Mouse (Mus musculus) frontal cortex, adult 2 months (tissue): Measurements from ENCODE around the gene Gphn. TPM values are rescaled to one million over a fixed set of nuclear protein-coding genes. Genes with fewer than 3 reads are reported as not detected.
"Not testable (repeated sequence)": the region's sequence is repeated elsewhere in the genome, so short reads cannot be mapped to it uniquely, and the experiment has no call there.

Experiments used
- DNase-seq, 2 experiments: peaks; one replicate each; pipeline ENCODE4 v3.0.0; 2022; ENCODE audit warnings: low spot score in 1 of 2; ENCODE audit errors: extremely low spot score in 1 of 2
- polyA plus RNA-seq: library from polyadenylated mRNA; depleted of rRNA; stranded (reverse); fragments of >200 nt; gene quantifications from 2 replicates; pipeline ENCODE4 v1.2.3, GENCODE M21; 2012

The Gphn gene
- polyA plus RNA-seq, 1 experiment = 69.0 TPM

- no peak for DNase-seq
These were observed 101.8 kb downstream of the Gphn start for GRCm38 (mm10) chr12:78327946-78328345.

GRCm38 (mm10) chr12:78332107-78332506 is 105.9 kb downstream of the Gphn start:
- peak; percentile 44 to 88 for DNase-seq

GRCm38 (mm10) chr12:78356472-78356871 is 130.3 kb downstream of the Gphn start:
- DNase-seq = no peak

GRCm38 (mm10) chr12:78389267-78389666 is 163.1 kb downstream of the Gphn start:
- no peak for DNase-seq

- DNase-seq = no peak
These were observed 169.1 kb downstream of the Gphn start for GRCm38 (mm10) chr12:78395297-78395696.

- not testable (repeated sequence) for DNase-seq
These were observed 181.3 kb downstream of the Gphn start for GRCm38 (mm10) chr12:78407518-78407917.

- no peak for DNase-seq
These were observed 296.0 kb downstream of the Gphn start for GRCm38 (mm10) chr12:78522176-78522575.

GRCm38 (mm10) chr12:78522804-78523394 is 296.7 kb downstream of the Gphn start:
- no peak for DNase-seq

- not testable (repeated sequence) for DNase-seq
These were observed 311.4 kb downstream of the Gphn start for GRCm38 (mm10) chr12:78537590-78537989.

- DNase-seq = no peak
These were observed 324.7 kb downstream of the Gphn start for GRCm38 (mm10) chr12:78550913-78551312.

GRCm38 (mm10) chr12:78631816-78632215 is 405.6 kb downstream of the Gphn start:
- DNase-seq = no peak

- no peak for DNase-seq
These were observed 413.3 kb downstream of the Gphn start for GRCm38 (mm10) chr12:78639466-78639865.

GRCm38 (mm10) chr12:78640086-78640485 is 413.9 kb downstream of the Gphn start:
- DNase-seq = no peak

- DNase-seq = no peak
These were observed 415.0 kb downstream of the Gphn start for GRCm38 (mm10) chr12:78641220-78641619.

GRCm38 (mm10) chr12:78643691-78644090 is 417.5 kb downstream of the Gphn start:
- no peak for DNase-seq

GRCm38 (mm10) chr12:78645282-78645681 is 419.1 kb downstream of the Gphn start:
- no peak for DNase-seq

GRCm38 (mm10) chr12:78659718-78660304 is 433.6 kb downstream of the Gphn start:
- DNase-seq = no peak

- no peak for DNase-seq
These were observed 452.1 kb downstream of the Gphn start for GRCm38 (mm10) chr12:78678101-78678806.

- no peak for DNase-seq
These were observed 452.6 kb downstream of the Gphn start for GRCm38 (mm10) chr12:78678807-78679189.

- DNase-seq = no peak
These were observed 454.9 kb downstream of the Gphn start for GRCm38 (mm10) chr12:78681048-78681447.

GRCm38 (mm10) chr12:78682279-78682678 is 456.1 kb downstream of the Gphn start:
- DNase-seq = no peak

- no peak for DNase-seq
These were observed 459.6 kb downstream of the Gphn start for GRCm38 (mm10) chr12:78685669-78686215.
